Mouse (Mus musculus) ES-E14 (cell line): ENCODE measurements at regions not wholly inside any gene's neighbourhood (a gene's known extent, or its start where the extent isn't known, plus 50 kb on each side); places are given as distances from the start of the nearest gene placed in this dataset.
A peak's percentile ranks its signal among the peaks of the same experiment; 100 is the strongest.

ENCODE experiments used
- DNase-seq: peaks from one replicate; pipeline ENCODE4 v3.0.0-alpha.2; 2013; ENCODE audit warnings: low read depth, low spot score
- H3K27ac ChIP-seq: 2 replicates; pipeline ENCODE4 v1.5.1; 2012; ENCODE audit warnings: low read depth, mild to moderate bottlenecking, low read length, moderate library complexity, mixed read lengths; ENCODE audit not compliant: poor library complexity, insufficient read depth, severe bottlenecking
- H3K36me3 ChIP-seq: 2 replicates; pipeline ENCODE4 v1.6.1; 2012; ENCODE audit warnings: mild to moderate bottlenecking, low read length, moderate library complexity, mixed read lengths; ENCODE audit not compliant: control insufficient read depth, poor library complexity, insufficient read depth, severe bottlenecking
- H3K4me1 ChIP-seq, 2 experiments: fragments of 150-350 bp in 1 of 2; sonication (generic) in 1 of 2; 2 replicates each; pipeline ENCODE4 v1.6.1; 2012; ENCODE audit warnings: low read length in 2 of 2, mild to moderate bottlenecking in 1 of 2, mixed read lengths in 1 of 2; ENCODE audit not compliant: control insufficient read depth in 2 of 2, insufficient read depth in 2 of 2, poor library complexity in 1 of 2
- H3K4me3 ChIP-seq, 2 experiments: fragments of 150-350 bp in 1 of 2; sonication (generic) in 1 of 2; 2 replicates each; pipeline ENCODE4 v1.5.1; 2012; ENCODE audit warnings: low read length in 2 of 2, low read depth in 1 of 2, mild to moderate bottlenecking in 1 of 2, mixed read lengths in 1 of 2; ENCODE audit not compliant: insufficient read depth in 1 of 2, poor library complexity in 1 of 2, severe bottlenecking in 1 of 2
- H3K9ac ChIP-seq: 2 replicates; pipeline ENCODE4 v1.6.1; 2012; ENCODE audit warnings: low read depth, mild to moderate bottlenecking, low read length, mixed read lengths; ENCODE audit not compliant: poor library complexity, insufficient read depth, severe bottlenecking
- H3K9me3 ChIP-seq: fragments of 150-350 bp; sonication (generic); 2 replicates; pipeline ENCODE4 v1.6.1; 2012; ENCODE audit warnings: low read depth, mild to moderate bottlenecking, low read length; ENCODE audit not compliant: control insufficient read depth, insufficient read depth
- CHD2 ChIP-seq: IDR thresholded peaks from 2 replicates; pipeline ENCODE4 v1.6.1; 2014; ENCODE audit warnings: mild to moderate bottlenecking, low read depth, low read length, inconsistent platforms
- HCFC1 ChIP-seq: IDR thresholded peaks from 2 replicates; pipeline ENCODE4 v1.6.1; 2012; ENCODE audit warnings: low read length, inconsistent platforms, borderline replicate concordance; ENCODE audit not compliant: insufficient read depth
- MAFK ChIP-seq: IDR thresholded peaks from 2 replicates; pipeline ENCODE4 v1.6.1; 2014; ENCODE audit warnings: mild to moderate bottlenecking, low read depth, low read length, inconsistent platforms; ENCODE audit not compliant: insufficient read depth
- ZC3H11A ChIP-seq: IDR thresholded peaks from 2 replicates; pipeline ENCODE4 v1.6.1; 2012; ENCODE audit warnings: low read depth, mild to moderate bottlenecking, inconsistent platforms, low read length, borderline replicate concordance
- ZNF384 ChIP-seq: IDR thresholded peaks from 2 replicates; pipeline ENCODE4 v1.6.1; 2012; ENCODE audit warnings: low read depth, low read length, inconsistent platforms
- in situ Hi-C, 2 experiments: fragments of 600-800 bp; cut with MboI; formaldehyde crosslinking; loops; one replicate each; pipeline ENCODE4 v1.15.1; 2025; ENCODE audit warnings: low sequenced_read_pairs in 2 of 2, inconsistent platforms in 1 of 2; ENCODE audit not compliant: unreplicated experiment in 2 of 2

DNA sequence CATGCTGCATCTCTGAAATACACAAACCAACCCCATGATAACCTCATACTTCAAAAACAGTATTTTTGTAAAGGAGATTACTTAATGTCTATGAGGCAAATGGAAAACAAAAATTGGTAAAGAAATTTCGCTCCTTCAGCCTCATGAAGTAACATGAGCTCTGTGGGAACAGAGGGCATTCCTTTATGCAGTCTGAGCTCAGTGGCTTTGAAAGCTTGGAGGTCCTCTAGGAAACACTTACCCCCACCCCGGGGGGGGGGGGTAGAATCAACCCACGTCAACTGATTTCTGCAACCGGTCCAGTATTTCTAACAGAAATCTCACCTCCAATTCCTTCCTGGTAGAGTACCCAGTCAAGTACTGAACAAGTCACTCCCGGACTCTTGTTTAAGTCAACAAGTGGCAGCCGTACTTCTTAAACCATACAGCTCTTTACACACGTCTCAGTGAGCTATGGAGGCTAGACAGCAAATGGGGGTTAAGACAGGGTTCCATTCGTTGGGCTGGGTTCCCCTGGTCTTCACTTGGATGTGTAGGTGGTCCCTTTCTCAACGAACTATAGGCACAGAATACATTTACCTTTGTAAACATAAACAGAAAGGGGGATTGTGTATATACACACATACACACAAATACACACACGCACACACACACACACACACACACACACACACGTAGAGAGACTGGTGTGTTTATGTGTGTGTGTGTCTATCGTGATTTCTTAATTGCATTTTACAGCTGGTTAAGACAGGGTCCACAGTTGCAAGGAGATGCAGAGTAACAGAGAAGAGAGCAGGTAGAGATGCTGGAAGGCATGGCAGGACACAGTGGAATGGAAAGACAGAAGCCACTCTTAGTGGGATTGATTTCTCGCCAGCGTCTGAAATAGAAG is 63.6 kb upstream of the Otx2 start:
- H3K4me3 ChIP-seq: no peak overlapping the region
- no peaks in the 10 kb centered on the region for H3K36me3 ChIP-seq
- DNase-seq: no peak
- H3K27ac ChIP-seq: no peak overlapping the region
- in situ Hi-C loops: no loop called here
- H3K9me3 ChIP-seq: no peaks in the 10 kb centered on the region
- no peak overlapping the region for H3K9ac ChIP-seq
- no peak for TF ChIP-seq ZNF384
- no peak for TF ChIP-seq HCFC1
- no peak for TF ChIP-seq CHD2
- TF ChIP-seq MAFK: no peak
- TF ChIP-seq ZC3H11A: no peak
- H3K4me1 ChIP-seq: peaks cover 0 to 2% of the 10 kb centered on the region in 2 experiments; a peak in 1 of 4 replicates

DNA sequence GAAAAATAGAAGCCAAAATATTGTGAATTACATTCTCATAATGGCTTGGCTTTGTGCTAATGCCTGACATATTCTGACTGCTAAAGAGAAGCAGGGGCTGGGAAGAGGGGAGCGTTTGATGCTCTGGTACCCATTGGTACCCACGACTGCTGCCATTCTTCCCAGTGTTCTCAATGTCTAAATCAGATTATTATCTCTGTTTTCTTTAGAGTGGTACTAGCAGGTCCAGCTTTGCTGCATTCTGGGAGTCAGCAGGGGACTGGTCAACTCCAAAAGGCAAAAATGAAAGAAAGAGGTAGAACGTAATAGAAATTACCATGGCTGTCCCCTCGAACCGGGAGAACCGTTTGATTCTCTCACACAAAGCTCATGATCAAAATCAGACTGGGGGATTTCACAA is 62.6 kb upstream of the Otx2 start:
- no peak overlapping the region for H3K9ac ChIP-seq
- DNase-seq: no peak
- no peaks in the 10 kb centered on the region for H3K36me3 ChIP-seq
- no peaks in the 10 kb centered on the region for H3K9me3 ChIP-seq
- no peak overlapping the region for H3K27ac ChIP-seq
- TF ChIP-seq MAFK (no peak), ZNF384 (no peak), CHD2 (no peak), ZC3H11A (no peak), HCFC1 (no peak)
- peaks cover 0 to 2% of the 10 kb centered on the region in 2 experiments; a peak in 1 of 4 replicates for H3K4me1 ChIP-seq
- no peak overlapping the region for H3K4me3 ChIP-seq
- in situ Hi-C loops: no loop called here

DNA sequence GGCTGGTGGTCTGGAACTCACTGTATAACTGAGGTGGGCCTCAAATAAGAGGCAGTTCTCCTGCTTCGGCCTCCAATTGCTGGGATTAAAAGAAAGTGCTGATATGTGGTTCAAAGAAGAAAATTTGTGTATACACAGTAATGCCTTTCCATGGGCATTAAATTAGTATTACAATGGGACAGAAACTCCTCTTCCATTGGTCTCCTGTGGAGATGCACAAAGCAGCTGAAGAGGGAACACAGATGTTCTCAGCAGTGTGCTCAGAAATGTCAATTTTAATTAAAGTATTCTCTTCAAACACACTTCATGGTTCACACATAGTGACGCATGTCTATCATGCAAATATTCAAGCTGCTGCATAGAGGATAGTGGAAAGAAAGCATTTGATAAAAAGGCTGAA is 56.4 kb upstream of the Otx2 start:
- Histone ChIP-seq H3K4me1 (no peaks in the 10 kb centered on the region; a peak in 1 of 4 replicates), H3K36me3 (no peaks in the 10 kb centered on the region), H3K9ac (no peak overlapping the region), H3K27ac (no peak overlapping the region), H3K4me3 (no peak overlapping the region), H3K9me3 (no peaks in the 10 kb centered on the region)
- DNase-seq: no peak
- 0 out of 2 replicates have a peak, but pooled peaks have one; percentile 2 for TF ChIP-seq MAFK
- no peak for TF ChIP-seq ZC3H11A
- no peak for TF ChIP-seq HCFC1
- in situ Hi-C loops: no loop called here
